In genomic region chr2:172412454-172412853, GRCm38 (mm10) we compare ENCODE assay signal across 8 mouse cellular contexts. TPM values are rescaled to one million over a fixed set of nuclear protein-coding genes. Genes with fewer than 3 reads are reported as not detected.
DNase-seq lines count a peak whose midpoint lies in the region; ATAC-seq and TF ChIP-seq lines count a peak whose summit lies in the region.

No protein-coding gene starts in this region.

- H3K27me3 ChIP-seq in forebrain, embryonic 14.5 days (replicated peaks; ENCODE audit: control insufficient read depth, insufficient read depth, low read length) = no peaks in the 10 kb centered on the region
- H3K27me3 ChIP-seq in forebrain, embryonic 16.5 days (replicated peaks; ENCODE audit: control insufficient read depth, insufficient read depth, low read length) = no peaks in the 10 kb centered on the region
- H3K27me3 ChIP-seq in midbrain, embryonic 16.5 days (ENCODE audit: control insufficient read depth, insufficient read depth, low read depth, low read length) = no peaks in the 10 kb centered on the region

- no peaks in the 10 kb centered on the region for H3K9me3 ChIP-seq in forebrain, embryonic 14.5 days (replicated peaks; ENCODE audit: control insufficient read depth, low read length)
- no peaks in the 10 kb centered on the region for H3K9me3 ChIP-seq in forebrain, embryonic 16.5 days (ENCODE audit: control insufficient read depth, low read length)
- no peaks in the 10 kb centered on the region for H3K9me3 ChIP-seq in midbrain, embryonic 16.5 days (replicated peaks; ENCODE audit: control insufficient read depth, low read length, poor library complexity, severe bottlenecking)

- no peak overlapping the region for H3K4me3 ChIP-seq in forebrain, embryonic 14.5 days (ENCODE audit: low read depth, low read length)
- no peak overlapping the region for H3K4me3 ChIP-seq in forebrain, embryonic 16.5 days (replicated peaks; ENCODE audit: low read length)
- no peak overlapping the region for H3K4me3 ChIP-seq in midbrain, embryonic 16.5 days (ENCODE audit: low read depth, low read length)
- H3K4me3 ChIP-seq in gastrocnemius, adult 2 months = no peak overlapping the region

- WGBS in forebrain, embryonic 14.5 days = 12% methylated on average over 9 of the region's 9 CpGs
- 10% methylated on average over 9 of the region's 9 CpGs for WGBS in forebrain, embryonic 16.5 days
- WGBS in midbrain, embryonic 16.5 days = 7% methylated on average over 9 of the region's 9 CpGs

- H3K4me1 ChIP-seq in forebrain, embryonic 14.5 days (ENCODE audit: control insufficient read depth, insufficient read depth, low read length) = no peaks in the 10 kb centered on the region
- H3K4me1 ChIP-seq in forebrain, embryonic 16.5 days (replicated peaks; ENCODE audit: control insufficient read depth, insufficient read depth, low read length) = no peaks in the 10 kb centered on the region
- H3K4me1 ChIP-seq in midbrain, embryonic 16.5 days (ENCODE audit: control insufficient read depth, insufficient read depth, low read length) = no peaks in the 10 kb centered on the region

- no peak overlapping the region for H3K27ac ChIP-seq in forebrain, embryonic 14.5 days (ENCODE audit: low read depth, low read length)
- H3K27ac ChIP-seq in forebrain, embryonic 16.5 days (ENCODE audit: low read length) = no peak overlapping the region
- no peak overlapping the region for H3K27ac ChIP-seq in midbrain, embryonic 16.5 days (ENCODE audit: low read length)
- no peak overlapping the region for H3K27ac ChIP-seq in gastrocnemius, adult 2 months

- peak; percentile 10 for DNase-seq in forebrain, embryonic 14.5 days (ENCODE audit: low spot score)
- DNase-seq in embryo, embryonic 9.5 days (ENCODE audit: extremely low spot score) = peak; percentile 52
- DNase-seq in kidney, postnatal 25 days = peak; percentile 24 to 43
- no peak for DNase-seq in gastrocnemius, adult 2 months
- DNase-seq in ovary, postnatal 10 days (ENCODE audit: low spot score) = no peak
- DNase-seq in adrenal gland, adult (ENCODE audit: inconsistent age in 2 of 2, low spot score in 1 of 2) = no peak

- no peak overlapping the region for H3K9ac ChIP-seq in forebrain, embryonic 14.5 days (ENCODE audit: low read length)
- H3K9ac ChIP-seq in forebrain, embryonic 16.5 days (replicated peaks; ENCODE audit: low read depth, low read length) = no peak overlapping the region
- H3K9ac ChIP-seq in midbrain, embryonic 16.5 days (ENCODE audit: low read depth, low read length) = no peak overlapping the region

- no peak overlapping the region for H3K4me2 ChIP-seq in forebrain, embryonic 14.5 days (ENCODE audit: low read length)
- no peak overlapping the region for H3K4me2 ChIP-seq in forebrain, embryonic 16.5 days (ENCODE audit: low read length)
- peak overlapping the region; percentile 28; the same call in 1 of the 2 replicates for H3K4me2 ChIP-seq in midbrain, embryonic 16.5 days (ENCODE audit: low read length)

- intact Hi-C loops in gastrocnemius, adult 2 months (cut with DNase I) = no loop called here

- TF ChIP-seq CTCF in gastrocnemius, adult 2 months (IDR thresholded peaks at IDR 0.05) = no peak

- H3K36me3 ChIP-seq in forebrain, embryonic 14.5 days (ENCODE audit: control insufficient read depth, insufficient read depth, low read length) = no peaks in the 10 kb centered on the region
- H3K36me3 ChIP-seq in forebrain, embryonic 16.5 days (ENCODE audit: control insufficient read depth, insufficient read depth) = no peaks in the 10 kb centered on the region
- H3K36me3 ChIP-seq in midbrain, embryonic 16.5 days (ENCODE audit: control insufficient read depth, insufficient read depth, low read length) = no peaks in the 10 kb centered on the region

- no peak for ATAC-seq in forebrain, embryonic 14.5 days
- ATAC-seq in forebrain, embryonic 16.5 days = no peak
- ATAC-seq in midbrain, embryonic 16.5 days = no peak

RNA-seq across cellular contexts. Expression of gene Cass4, which starts 18.9 kb away (rescaled TPM):
- 0.10 and 0.28 TPM in 2 replicates for polyA plus RNA-seq in forebrain, embryonic 14.5 days (2014; fragmentation: Nextera tagmentation; extraction: Ambion mirVana)
- 0.13 and 0.19 TPM in 2 replicates for polyA plus RNA-seq in forebrain, embryonic 16.5 days (2015; fragmentation: Nextera tagmentation; extraction: Ambion mirVana)
- 0.11 and 0.16 TPM in 2 replicates for polyA plus RNA-seq in midbrain, embryonic 16.5 days (2015; fragmentation: Nextera tagmentation; extraction: Ambion mirVana)
- total RNA-seq in gastrocnemius, adult 2 months (2021) = under 1 TPM; 0.08 to 0.13 TPM

RNA-seq across cellular contexts. Expression of gene Rtf2, which starts 27.9 kb away (rescaled TPM):
- polyA plus RNA-seq in forebrain, embryonic 14.5 days (2014; fragmentation: Nextera tagmentation; extraction: Ambion mirVana) = 106 and 107 TPM in 2 replicates
- polyA plus RNA-seq in forebrain, embryonic 16.5 days (2015; fragmentation: Nextera tagmentation; extraction: Ambion mirVana) = 108 and 112 TPM in 2 replicates
- 93.6 and 97.0 TPM in 2 replicates for polyA plus RNA-seq in midbrain, embryonic 16.5 days (2015; fragmentation: Nextera tagmentation; extraction: Ambion mirVana)
- total RNA-seq in gastrocnemius, adult 2 months (2021) = 10 to 100 TPM; 28.1 to 29.3 TPM

RNA-seq across cellular contexts. Expression of gene Cstf1, which starts 42.0 kb away (rescaled TPM):
- polyA plus RNA-seq in forebrain, embryonic 14.5 days (2014; fragmentation: Nextera tagmentation; extraction: Ambion mirVana) = 37.8 and 38.6 TPM in 2 replicates
- polyA plus RNA-seq in forebrain, embryonic 16.5 days (2015; fragmentation: Nextera tagmentation; extraction: Ambion mirVana) = 27.5 and 29.9 TPM in 2 replicates
- polyA plus RNA-seq in midbrain, embryonic 16.5 days (2015; fragmentation: Nextera tagmentation; extraction: Ambion mirVana) = 23.4 and 25.2 TPM in 2 replicates
- 10 to 100 TPM; 17.0 to 20.6 TPM for total RNA-seq in gastrocnemius, adult 2 months (2021)

RNA-seq across cellular contexts. Expression of gene Aurka, which starts 42.1 kb away (rescaled TPM):
- polyA plus RNA-seq in forebrain, embryonic 14.5 days (2014; fragmentation: Nextera tagmentation; extraction: Ambion mirVana) = 61.8 and 74.2 TPM in 2 replicates
- polyA plus RNA-seq in forebrain, embryonic 16.5 days (2015; fragmentation: Nextera tagmentation; extraction: Ambion mirVana) = 38.3 and 45.3 TPM in 2 replicates
- polyA plus RNA-seq in midbrain, embryonic 16.5 days (2015; fragmentation: Nextera tagmentation; extraction: Ambion mirVana) = 10.4 and 12.5 TPM in 2 replicates
- total RNA-seq in gastrocnemius, adult 2 months (2021) = 1 to 10 TPM; 4.4 to 9.9 TPM

RNA-seq across cellular contexts. Expression of gene Gcnt7, which starts 45.9 kb away (rescaled TPM):
- polyA plus RNA-seq in forebrain, embryonic 14.5 days (2014; fragmentation: Nextera tagmentation; extraction: Ambion mirVana) = 0.28 and 0.58 TPM in 2 replicates
- 2.2 and 2.8 TPM in 2 replicates for polyA plus RNA-seq in forebrain, embryonic 16.5 days (2015; fragmentation: Nextera tagmentation; extraction: Ambion mirVana)
- polyA plus RNA-seq in midbrain, embryonic 16.5 days (2015; fragmentation: Nextera tagmentation; extraction: Ambion mirVana) = 1.6 TPM in 2 replicates
- total RNA-seq in gastrocnemius, adult 2 months (2021) = not detected

Comparison
In these comparisons a context has a peak if more than half of its experiments do, and no peak if none do; other contexts are left out.
1. DNase-seq: peak in forebrain, embryonic 14.5 days (single experiment), embryo, embryonic 9.5 days (single experiment) and kidney, postnatal 25 days (2 of 2); none in gastrocnemius, adult 2 months (single experiment), ovary, postnatal 10 days (single experiment) and adrenal gland, adult (0 of 2).